ENCODE assay signal across 34 mouse cellular contexts in the genomic region with DNA sequence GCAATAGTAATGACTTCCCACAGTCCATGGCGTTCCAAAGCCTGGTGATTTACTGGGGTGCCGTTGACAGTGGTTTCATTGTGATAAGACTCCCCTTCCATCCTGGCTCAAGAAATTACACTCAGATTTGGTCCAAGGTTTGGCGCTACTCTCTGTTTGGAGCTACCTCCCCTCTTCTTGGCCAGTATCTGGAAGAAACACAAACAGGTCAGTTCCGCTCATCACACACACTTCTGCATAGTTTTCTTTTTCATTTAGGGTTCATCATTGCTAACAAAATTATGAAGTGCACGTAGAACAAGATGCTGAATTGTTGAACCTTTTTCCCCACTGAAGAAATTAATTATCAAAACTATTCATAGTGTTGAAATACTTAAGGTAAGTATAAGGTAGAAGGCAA. TPM values are rescaled to one million over a fixed set of nuclear protein-coding genes. Genes with fewer than 3 reads are reported as not detected.
"Had no signal": no experiment of that assay in that cellular context is flagged by ENCODE, and none has a peak within 500 bp of the region (broad histone marks: within the 10 kb centered on the region; RNA-seq: fewer than 3 reads in every experiment).

A gene (minus strand): TSS at position 101 of the 400 bp plus-strand sequence.

- H3K9ac ChIP-seq: embryonic facial prominence, embryonic 12.5 days; embryonic facial prominence, embryonic 13.5 days; embryonic facial prominence, embryonic 15.5 days; forebrain, embryonic 12.5 days; forebrain, embryonic 13.5 days; forebrain, embryonic 15.5 days; forebrain, postnatal 0 days had no signal

- H3K4me1 ChIP-seq: embryonic facial prominence, embryonic 10.5 days; embryonic facial prominence, embryonic 12.5 days; embryonic facial prominence, embryonic 13.5 days; embryonic facial prominence, embryonic 15.5 days; forebrain, embryonic 10.5 days; forebrain, embryonic 12.5 days; forebrain, embryonic 13.5 days; forebrain, embryonic 15.5 days had no signal

- H3K36me3 ChIP-seq: embryonic facial prominence, embryonic 10.5 days; embryonic facial prominence, embryonic 12.5 days; embryonic facial prominence, embryonic 13.5 days; embryonic facial prominence, embryonic 15.5 days; forebrain, embryonic 10.5 days; forebrain, embryonic 12.5 days; forebrain, embryonic 15.5 days had no signal

- H3K4me3 ChIP-seq: embryonic facial prominence, embryonic 10.5 days; embryonic facial prominence, embryonic 12.5 days; embryonic facial prominence, embryonic 13.5 days; embryonic facial prominence, embryonic 15.5 days; erythroblast, embryonic 14.5 days; forebrain, embryonic 10.5 days; forebrain, embryonic 12.5 days; forebrain, embryonic 13.5 days; forebrain, embryonic 15.5 days; gastrocnemius, adult 2 months; heart, adult 2 months had no signal

- H3K27ac ChIP-seq: embryonic facial prominence, embryonic 10.5 days; embryonic facial prominence, embryonic 12.5 days; embryonic facial prominence, embryonic 13.5 days; embryonic facial prominence, embryonic 15.5 days; forebrain, embryonic 10.5 days; forebrain, embryonic 12.5 days; forebrain, embryonic 13.5 days; forebrain, embryonic 15.5 days; gastrocnemius, adult 2 months; heart, adult 2 months had no signal

- H3K4me2 ChIP-seq: embryonic facial prominence, embryonic 12.5 days; embryonic facial prominence, embryonic 13.5 days; embryonic facial prominence, embryonic 15.5 days; forebrain, embryonic 12.5 days; forebrain, embryonic 13.5 days; forebrain, embryonic 15.5 days had no signal

- DNase-seq: cerebellum, adult 2 months; cerebellum, adult 8-10 months; cerebellum, adult 9-10 months; cerebellum, adult 9-11 months; cerebellum, postnatal 10 days; cerebellum, postnatal 14 days; cerebellum, postnatal 25 days; cerebellum, postnatal 36 days; embryo, embryonic 11 days; forebrain, postnatal 0 days; gastrocnemius, adult 2 months; gastrocnemius, postnatal 10 days; gastrocnemius, postnatal 14 days; gastrocnemius, postnatal 25 days; gastrocnemius, postnatal 36 days; heart, adult 11 months; heart, adult 18-20 months; heart, adult 2 months had no signal

- H3K27me3 ChIP-seq: embryonic facial prominence, embryonic 12.5 days; embryonic facial prominence, embryonic 13.5 days; embryonic facial prominence, embryonic 15.5 days; forebrain, embryonic 12.5 days; forebrain, embryonic 13.5 days; forebrain, embryonic 15.5 days had no signal

- H3K9me3 ChIP-seq: embryonic facial prominence, embryonic 10.5 days; embryonic facial prominence, embryonic 12.5 days; embryonic facial prominence, embryonic 13.5 days; embryonic facial prominence, embryonic 15.5 days; forebrain, embryonic 10.5 days; forebrain, embryonic 12.5 days; forebrain, embryonic 13.5 days; forebrain, embryonic 15.5 days had no signal

RNA-seq across cellular contexts. Expression of the gene that starts here (rescaled TPM):
- total RNA-seq: common myeloid progenitor, adult 5-6 weeks; gastrocnemius, adult 18-20 months; gastrocnemius, adult 8-10 months; gastrocnemius, postnatal 14 days; gastrocnemius, postnatal 25 days; gastrocnemius, postnatal 36 days; gastrocnemius, postnatal 4 days; granulocyte monocyte progenitor cell, adult 5-6 weeks; heart, adult 18-20 months; heart, adult 2 months had no signal
- polyA plus RNA-seq: embryonic facial prominence, embryonic 10.5 days; embryonic facial prominence, embryonic 11.5 days; embryonic facial prominence, embryonic 12.5 days; embryonic facial prominence, embryonic 13.5 days; embryonic facial prominence, embryonic 15.5 days; erythroblast, embryonic 14.5 days; forebrain, embryonic 13.5 days; gonadal fat pad, adult 2 months; heart, adult 2 months had no signal
